Mouse (Mus musculus) lung, postnatal 36 days (tissue): ENCODE results near the gene Tmprss6.

Source experiments
- DNase-seq: peaks from one replicate; pipeline ENCODE4 v3.0.0; 2022; ENCODE audit warnings: mixed read lengths

Gene Tmprss6

GRCm38 (mm10) chr15:78413083-78413718 is 55.2 kb downstream of the Tmprss6 start:
- no peak for DNase-seq

- DNase-seq, result no peak
Measured at GRCm38 (mm10) chr15:78409570-78410052, 58.8 kb downstream of the Tmprss6 start.

GRCm38 (mm10) chr15:78406293-78406934 is 62.0 kb downstream of the Tmprss6 start, which contains the start of gene Mpst:
Gene Mpst, plus strand, starts transcription at chr15:78406416.
- DNase-seq, result peak; percentile 94

- DNase-seq, result peak; percentile 99
Measured at GRCm38 (mm10) chr15:78405517-78406211, 62.8 kb downstream of the Tmprss6 start, which contains the start of gene Tst. Gene Tst, minus strand, starts transcription at chr15:78405907.

DNA sequence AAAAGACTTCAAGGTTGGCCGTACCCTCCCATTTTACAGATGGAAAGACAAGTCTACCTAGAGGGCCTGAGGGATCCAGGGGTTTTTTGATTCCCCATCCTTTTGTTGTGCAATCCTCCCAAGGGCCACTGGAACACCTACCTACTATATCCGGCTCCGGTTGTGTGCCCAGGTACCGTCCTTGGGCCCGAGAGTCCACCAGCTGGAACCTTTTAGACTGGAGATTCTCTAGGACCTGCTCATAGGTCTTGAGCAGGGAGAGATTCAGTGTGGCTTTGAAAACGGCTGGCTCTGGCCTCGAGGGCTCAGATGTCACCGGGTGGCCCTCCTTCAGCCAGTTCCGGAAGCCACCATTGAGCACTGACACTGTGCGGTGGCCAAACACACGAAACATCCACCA is 63.3 kb downstream of the Tmprss6 start:
- DNase-seq, result no peak

DNA sequence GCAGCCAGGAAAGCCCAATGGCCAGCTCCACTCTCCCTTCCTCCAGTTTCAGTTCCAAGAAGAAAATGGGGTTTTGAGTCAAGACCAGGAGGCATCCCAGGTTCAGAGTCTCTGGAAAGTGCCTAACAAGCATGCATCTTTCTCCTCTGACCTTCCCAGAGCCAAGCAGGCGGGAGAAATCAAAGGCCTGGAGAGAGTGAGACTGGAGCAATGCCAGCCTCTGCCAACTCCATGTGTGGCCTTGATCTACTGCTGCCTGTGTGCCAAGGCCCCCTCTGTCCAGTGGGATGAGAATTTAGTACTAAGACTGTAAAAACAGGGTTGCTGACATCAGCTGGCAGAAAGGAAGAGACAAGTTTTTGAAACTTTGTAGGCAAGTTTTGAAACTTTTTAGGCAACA is 64.5 kb downstream of the Tmprss6 start:
- DNase-seq, result peak; percentile 64

- DNase-seq, result peak; percentile 64
Measured at GRCm38 (mm10) chr15:78403301-78403741, 65.1 kb downstream of the Tmprss6 start.

- peak; percentile 93 for DNase-seq
Measured at GRCm38 (mm10) chr15:78402423-78402822, 66.0 kb downstream of the Tmprss6 start.

DNA sequence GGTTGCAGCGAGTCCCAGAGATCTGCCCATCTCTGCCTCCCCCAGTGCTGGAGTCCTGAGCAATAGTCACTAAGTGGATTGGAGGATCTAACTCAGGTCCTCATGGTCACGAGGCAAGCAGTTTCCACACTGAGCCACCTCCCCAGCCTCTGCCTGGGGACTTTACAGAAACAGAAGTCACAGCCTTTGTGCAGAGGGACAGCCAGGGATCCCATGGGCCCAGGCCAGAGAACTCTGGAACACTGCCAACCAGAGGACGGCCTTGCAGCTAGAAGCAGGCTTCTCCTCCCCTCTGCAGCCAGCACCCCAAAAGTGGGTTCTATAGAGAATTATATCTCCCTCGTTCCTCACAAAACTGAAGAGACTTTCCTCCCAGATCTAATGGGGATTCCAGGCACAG is 66.5 kb downstream of the Tmprss6 start:
- DNase-seq, result peak; percentile 82

- DNase-seq, result peak; percentile 37
Measured at GRCm38 (mm10) chr15:78401345-78401744, 67.1 kb downstream of the Tmprss6 start.

DNA sequence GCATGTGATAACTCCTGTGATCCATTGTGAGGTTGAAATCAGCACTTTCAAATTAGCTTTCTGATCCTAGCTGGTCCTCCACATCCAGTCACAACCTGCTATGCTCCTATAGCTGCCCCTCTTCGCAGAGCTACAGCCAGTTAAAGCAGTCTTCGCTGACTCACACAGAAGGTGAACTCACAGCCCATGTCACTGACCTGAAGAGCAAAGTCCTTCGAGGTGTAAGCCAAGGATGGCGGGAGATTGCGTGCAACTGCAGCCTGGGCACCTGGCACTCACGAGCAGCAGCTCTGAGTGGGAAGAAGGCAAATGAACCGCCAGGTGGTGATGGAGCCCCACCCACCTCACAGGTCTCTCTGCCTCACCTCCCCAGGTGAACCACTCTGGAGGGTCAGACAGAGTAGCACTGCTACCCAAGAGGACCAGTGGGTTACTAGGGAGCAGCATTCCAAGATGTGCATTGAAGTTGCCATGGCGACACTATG is 72.9 kb downstream of the Tmprss6 start, which contains the start of gene Tex33:
TSS of gene Tex33 (minus strand) at position 435 of the 485 bp plus-strand sequence.
- no peak for DNase-seq

- no peak for DNase-seq
Measured at GRCm38 (mm10) chr15:78390855-78391254, 77.6 kb downstream of the Tmprss6 start.
